ENCODE assay signal across 28 mouse cellular contexts in genomic region chr6:134939781-134940180, GRCm38 (mm10). TPM values are rescaled to one million over a fixed set of nuclear protein-coding genes. Genes with fewer than 3 reads are reported as not detected.
"Had no signal": no experiment of that assay in that cellular context is flagged by ENCODE, and none has a peak within 500 bp of the region (broad histone marks: within the 10 kb centered on the region; RNA-seq: fewer than 3 reads in every experiment).

No protein-coding gene starts in this region.

- H3K9me3 ChIP-seq: embryonic facial prominence, embryonic 10.5 days; embryonic facial prominence, embryonic 12.5 days; embryonic facial prominence, embryonic 13.5 days; embryonic facial prominence, embryonic 15.5 days; forebrain, embryonic 10.5 days; forebrain, embryonic 12.5 days; forebrain, embryonic 13.5 days; forebrain, embryonic 15.5 days had no signal

- H3K4me1 ChIP-seq: embryonic facial prominence, embryonic 10.5 days; embryonic facial prominence, embryonic 12.5 days; forebrain, embryonic 10.5 days; forebrain, embryonic 12.5 days; forebrain, embryonic 13.5 days; forebrain, embryonic 15.5 days had no signal

- DNase-seq: cerebellum, adult 9-10 months; cerebellum, adult 9-11 months; cerebellum, postnatal 10 days; cerebellum, postnatal 14 days; cerebellum, postnatal 25 days; cerebellum, postnatal 36 days; embryo, embryonic 11 days; forebrain, postnatal 0 days; gastrocnemius, adult 2 months; gastrocnemius, postnatal 10 days; gastrocnemius, postnatal 14 days; gastrocnemius, postnatal 25 days; gastrocnemius, postnatal 36 days; heart, adult 11 months; heart, adult 18-20 months; heart, adult 2 months had no signal

- H3K27me3 ChIP-seq: embryonic facial prominence, embryonic 12.5 days; embryonic facial prominence, embryonic 13.5 days; embryonic facial prominence, embryonic 15.5 days; forebrain, embryonic 12.5 days; forebrain, embryonic 13.5 days; forebrain, embryonic 15.5 days had no signal

- H3K4me3 ChIP-seq: embryonic facial prominence, embryonic 10.5 days; embryonic facial prominence, embryonic 12.5 days; embryonic facial prominence, embryonic 13.5 days; embryonic facial prominence, embryonic 15.5 days; erythroblast, embryonic 14.5 days; forebrain, embryonic 10.5 days; forebrain, embryonic 12.5 days; forebrain, embryonic 13.5 days; forebrain, embryonic 15.5 days; gastrocnemius, adult 2 months; heart, adult 2 months had no signal

- H3K4me2 ChIP-seq: embryonic facial prominence, embryonic 12.5 days; embryonic facial prominence, embryonic 13.5 days; embryonic facial prominence, embryonic 15.5 days; forebrain, embryonic 12.5 days; forebrain, embryonic 13.5 days; forebrain, embryonic 15.5 days had no signal

- ATAC-seq: forebrain, embryonic 13.5 days; forebrain, embryonic 14.5 days; forebrain, embryonic 15.5 days; forebrain, embryonic 16.5 days; forebrain, postnatal 0 days had no signal

- H3K27ac ChIP-seq: embryonic facial prominence, embryonic 10.5 days; embryonic facial prominence, embryonic 12.5 days; embryonic facial prominence, embryonic 13.5 days; embryonic facial prominence, embryonic 15.5 days; forebrain, embryonic 10.5 days; forebrain, embryonic 12.5 days; forebrain, embryonic 13.5 days; forebrain, embryonic 15.5 days; gastrocnemius, adult 2 months; heart, adult 2 months had no signal

- H3K9ac ChIP-seq: embryonic facial prominence, embryonic 12.5 days; embryonic facial prominence, embryonic 13.5 days; embryonic facial prominence, embryonic 15.5 days; forebrain, embryonic 12.5 days; forebrain, embryonic 13.5 days; forebrain, embryonic 15.5 days; forebrain, postnatal 0 days had no signal

RNA-seq across cellular contexts. Expression of gene Apold1, which starts 41.7 kb away (rescaled TPM):
- total RNA-seq: granulocyte monocyte progenitor cell, adult 5-6 weeks had no signal
